Comparison of ENCODE assay signal across 8 mouse cellular contexts in the genomic region with DNA sequence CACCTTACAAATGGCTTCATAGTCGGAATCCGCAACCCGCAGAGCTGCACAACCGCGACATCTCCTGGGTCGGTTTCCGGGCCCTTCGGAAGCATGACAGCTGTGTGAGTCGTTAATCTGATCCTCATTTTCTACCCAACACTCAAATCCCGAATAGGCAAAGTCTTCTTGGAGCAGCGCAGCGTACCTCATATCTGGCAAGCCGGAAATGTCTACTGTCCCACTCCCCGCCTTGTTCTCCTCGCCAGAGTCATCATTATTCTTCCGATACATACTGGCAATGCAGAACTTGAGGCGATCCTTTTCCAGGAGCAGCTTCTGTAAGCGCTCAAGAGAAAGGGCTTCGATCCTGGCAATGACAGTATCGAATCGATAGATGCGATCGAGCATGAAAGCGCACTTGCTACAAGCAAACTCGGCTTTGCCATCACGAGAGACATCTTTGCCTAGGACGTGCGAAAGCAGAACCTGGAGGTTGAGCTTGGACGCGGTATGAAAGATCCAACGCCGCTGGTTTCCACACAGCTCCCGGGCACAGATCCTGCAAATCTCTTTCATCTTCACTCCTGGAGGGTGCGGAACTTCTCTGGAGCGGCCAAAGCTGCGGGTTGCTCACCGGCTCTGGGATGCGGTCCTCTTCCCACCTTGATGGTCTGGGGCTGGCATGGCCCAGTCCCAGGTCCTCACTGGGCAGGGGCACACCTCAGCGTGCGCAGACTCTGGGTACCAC.
DNase-seq lines count a peak whose midpoint lies in the region; ATAC-seq lines count a peak whose summit lies in the region.

No protein-coding gene starts in this region.

- H3K4me3 ChIP-seq in heart, embryonic 11.5 days (ENCODE audit: low read depth, low read length) = peak overlapping the region; percentile 70
- peak overlapping the region; percentile 67 for H3K4me3 ChIP-seq in midbrain, embryonic 16.5 days (ENCODE audit: low read depth, low read length)

- ATAC-seq in activated CD4-positive, CD25-positive, alpha-beta regulatory T cell, adult 4 months = peak; percentile 11
- ATAC-seq in heart, embryonic 11.5 days (replicated peaks; ENCODE audit: insufficient number of reproducible peaks, low FRiP score, low TSS enrichment) = no peak; the same call in 1 of the 2 replicates
- ATAC-seq in midbrain, embryonic 16.5 days = peak; percentile 92

- 11% methylated on average over 40 of the region's 40 CpGs for WGBS in heart, embryonic 11.5 days (ENCODE audit: insufficient replicate concordance)
- WGBS in midbrain, embryonic 16.5 days = 2% methylated on average over 40 of the region's 40 CpGs

- peak overlapping the region; percentile 85 for H3K27ac ChIP-seq in heart, embryonic 11.5 days (ENCODE audit: low read depth, low read length)
- peak overlapping the region; percentile 97 for H3K27ac ChIP-seq in midbrain, embryonic 16.5 days (ENCODE audit: low read length)

- DNase-seq in ovary, postnatal 36 days (ENCODE audit: low spot score) = peak; percentile 8
- no peak for DNase-seq in ovary, postnatal 14 days (ENCODE audit: low spot score)
- peak; percentile 23 to 40 for DNase-seq in kidney, postnatal 4 days
- no peak for DNase-seq in adipocyte (ENCODE audit: low spot score)
- no peak for DNase-seq in cerebellum, postnatal 36 days

- no peaks in the 10 kb centered on the region for H3K36me3 ChIP-seq in heart, embryonic 11.5 days (ENCODE audit: control insufficient read depth, insufficient read depth, low read length)
- H3K36me3 ChIP-seq in midbrain, embryonic 16.5 days (ENCODE audit: control insufficient read depth, insufficient read depth, low read length) = no peaks in the 10 kb centered on the region

- no peaks in the 10 kb centered on the region for H3K9me3 ChIP-seq in heart, embryonic 11.5 days (replicated peaks; ENCODE audit: control insufficient read depth, low read length)
- H3K9me3 ChIP-seq in midbrain, embryonic 16.5 days (replicated peaks; ENCODE audit: control insufficient read depth, low read length, poor library complexity, severe bottlenecking) = no peaks in the 10 kb centered on the region

- no peaks in the 10 kb centered on the region for H3K27me3 ChIP-seq in heart, embryonic 11.5 days (ENCODE audit: control insufficient read depth, insufficient read depth, low read length)
- no peaks in the 10 kb centered on the region for H3K27me3 ChIP-seq in midbrain, embryonic 16.5 days (ENCODE audit: control insufficient read depth, insufficient read depth, low read depth, low read length)

- H3K4me2 ChIP-seq in heart, embryonic 11.5 days = peak overlapping the region; percentile 80
- H3K4me2 ChIP-seq in midbrain, embryonic 16.5 days (ENCODE audit: low read length) = peak overlapping the region; percentile 91

- peak overlapping the region; percentile 78; the same call in 1 of the 2 replicates for H3K9ac ChIP-seq in heart, embryonic 11.5 days (ENCODE audit: low read depth, low read length)
- peak overlapping the region; percentile 79 for H3K9ac ChIP-seq in midbrain, embryonic 16.5 days (ENCODE audit: low read depth, low read length)

- H3K4me1 ChIP-seq in heart, embryonic 11.5 days (ENCODE audit: control insufficient read depth, insufficient read depth, low read length) = peaks cover 22% of the 10 kb centered on the region
- peaks cover 37% of the 10 kb centered on the region for H3K4me1 ChIP-seq in midbrain, embryonic 16.5 days (ENCODE audit: control insufficient read depth, insufficient read depth, low read length)

Comparison
In these comparisons a context has a peak if more than half of its experiments do, and no peak if none do; other contexts are left out.
1. DNase-seq: peak in ovary, postnatal 36 days (single experiment) and kidney, postnatal 4 days (2 of 2); none in ovary, postnatal 14 days (single experiment), adipocyte (single experiment) and cerebellum, postnatal 36 days (0 of 2).